Mouse (Mus musculus) neural tube, embryonic 12.5 days (tissue): Measurements from ENCODE around the gene Fgfr2. TPM values are rescaled to one million over a fixed set of nuclear protein-coding genes. Genes with fewer than 3 reads are reported as not detected.

ENCODE experiments used
- ATAC-seq: fragments of 200-750 bp; cut with Nextera tagmentation; 2 replicates; pipeline ENCODE4 v1.8.0; 2017; ENCODE audit warnings: low read depth, mild to moderate bottlenecking, moderate TSS enrichment, moderate library complexity; ENCODE audit not compliant: low FRiP score
- H3K27ac ChIP-seq: fragments of 300-500 bp; sonication (generic); 2 replicates; pipeline ENCODE4 v1.5.1; 2016
- H3K27me3 ChIP-seq: fragments of 300-500 bp; sonication (generic); replicated peaks from 2 replicates; pipeline ENCODE4 v1.6.1; 2016; ENCODE audit warnings: mild to moderate bottlenecking
- H3K36me3 ChIP-seq: fragments of 300-500 bp; sonication (generic); 2 replicates; pipeline ENCODE4 v1.6.1; 2016; ENCODE audit warnings: mild to moderate bottlenecking
- H3K4me1 ChIP-seq: fragments of 300-500 bp; sonication (generic); 2 replicates; pipeline ENCODE4 v1.6.1; 2016
- H3K4me2 ChIP-seq: fragments of 300-500 bp; sonication (generic); replicated peaks from 2 replicates; pipeline ENCODE4 v1.6.1; 2016; ENCODE audit warnings: mild to moderate bottlenecking
- H3K4me3 ChIP-seq: fragments of 300-500 bp; sonication (generic); 2 replicates; pipeline ENCODE4 v1.5.1; 2016
- H3K9ac ChIP-seq: fragments of 300-500 bp; sonication (generic); 2 replicates; pipeline ENCODE4 v1.6.1; 2016; ENCODE audit warnings: mild to moderate bottlenecking
- H3K9me3 ChIP-seq: fragments of 300-500 bp; sonication (generic); 2 replicates; pipeline ENCODE4 v1.6.1; 2016; ENCODE audit warnings: mild to moderate bottlenecking
- WGBS: fragments of 180-500 bp; shearing (Covaris S2); methylation state at CpG from one replicate; pipeline ENCODE4 v1.1.7; 2016; 5-methylcytosine and 5-hydroxymethylcytosine counted together
- polyA plus RNA-seq: library from polyadenylated mRNA; unstranded; fragments of >200 nt; fragmentation: Nextera tagmentation; extraction: Ambion mirVana; gene quantifications from 2 replicates; pipeline ENCODE4 v1.2.1, GENCODE M21; 2016

Fgfr2 gene
- polyA plus RNA-seq, 1 experiment from 2014 or later = 65.0 TPM

DNA sequence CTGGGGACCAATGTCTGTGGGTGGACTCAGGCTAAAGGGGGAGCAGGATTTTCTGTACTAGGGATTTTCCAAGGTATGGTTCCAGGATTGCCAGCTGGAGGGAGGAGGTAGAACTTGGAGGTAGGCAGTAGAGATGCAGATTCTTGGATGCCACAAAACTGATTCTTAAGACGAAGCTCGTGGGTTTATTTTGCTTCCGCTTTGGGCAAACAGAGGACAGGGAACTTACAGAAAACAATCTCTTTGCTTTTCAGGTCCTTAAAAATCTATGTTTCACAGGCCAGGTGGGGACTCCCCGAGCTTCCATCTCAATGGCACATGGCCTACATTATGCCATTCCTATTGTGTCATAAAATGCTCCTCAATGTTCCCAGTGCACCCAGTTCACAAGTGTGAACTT lies 358.8 kb downstream of the Fgfr2 start:
- Histone ChIP-seq H3K4me3 (no peak overlapping the region), H3K27me3 (no peaks in the 10 kb centered on the region), H3K4me1 (peaks cover 21% of the 10 kb centered on the region), H3K9me3 (no peaks in the 10 kb centered on the region), H3K36me3 (peaks cover 13% of the 10 kb centered on the region), H3K27ac (no peak overlapping the region), H3K4me2 (no peak overlapping the region), H3K9ac (no peak overlapping the region)
- WGBS = 95% methylated on average over 4 of the region's 4 CpGs
- no peak for ATAC-seq

- Histone ChIP-seq H3K4me3 (no peak overlapping the region), H3K27ac (no peak overlapping the region), H3K9me3 (no peaks in the 10 kb centered on the region), H3K4me2 (no peak overlapping the region), H3K4me1 (peaks cover 19% of the 10 kb centered on the region), H3K27me3 (no peaks in the 10 kb centered on the region), H3K9ac (no peak overlapping the region), H3K36me3 (peaks cover 15% of the 10 kb centered on the region)
- no peak for ATAC-seq
- WGBS = 90% methylated on average over 5 of the region's 5 CpGs
These were observed 359.2 kb downstream of the Fgfr2 start for GRCm38 (mm10) chr7:132763911-132764310.

GRCm38 (mm10) chr7:132763351-132763750 lies 359.8 kb downstream of the Fgfr2 start:
- Histone ChIP-seq H3K27ac (no peak overlapping the region), H3K4me3 (no peak overlapping the region), H3K36me3 (peaks cover 17% of the 10 kb centered on the region), H3K4me1 (peaks cover 19% of the 10 kb centered on the region), H3K9ac (no peak overlapping the region), H3K4me2 (no peak overlapping the region), H3K9me3 (no peaks in the 10 kb centered on the region), H3K27me3 (no peaks in the 10 kb centered on the region)
- no peak for ATAC-seq
- 97% methylated on average over 6 of the region's 6 CpGs for WGBS

DNA sequence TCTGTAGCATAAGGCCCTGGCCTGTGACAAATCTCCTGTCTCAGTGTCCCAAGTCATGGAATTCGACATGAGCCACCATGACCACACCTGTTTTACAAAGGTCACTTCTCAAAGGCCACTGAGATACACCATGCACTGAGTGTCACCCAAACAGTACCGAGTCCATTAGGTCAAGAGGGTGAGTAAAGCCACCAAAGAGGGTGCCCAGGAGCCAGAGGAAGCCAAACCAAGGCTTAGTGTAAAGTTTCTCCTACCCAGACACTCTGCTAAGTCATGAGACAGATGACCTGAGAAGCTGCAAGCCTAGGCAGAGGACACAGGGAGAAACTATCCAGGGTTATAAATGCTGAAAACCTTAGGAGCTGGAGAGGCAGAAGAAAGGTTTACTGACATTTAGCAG lies 361.7 kb downstream of the Fgfr2 start:
- Histone ChIP-seq H3K4me2 (no peak overlapping the region), H3K27me3 (no peaks in the 10 kb centered on the region), H3K9ac (no peak overlapping the region), H3K4me1 (peaks cover 2% of the 10 kb centered on the region; the same call in 1 of the 2 replicates), H3K36me3 (peaks cover 32% of the 10 kb centered on the region), H3K4me3 (no peak overlapping the region), H3K27ac (no peak overlapping the region), H3K9me3 (no peaks in the 10 kb centered on the region)
- ATAC-seq = no peak
- 94% methylated on average over 2 of the region's 2 CpGs for WGBS

DNA sequence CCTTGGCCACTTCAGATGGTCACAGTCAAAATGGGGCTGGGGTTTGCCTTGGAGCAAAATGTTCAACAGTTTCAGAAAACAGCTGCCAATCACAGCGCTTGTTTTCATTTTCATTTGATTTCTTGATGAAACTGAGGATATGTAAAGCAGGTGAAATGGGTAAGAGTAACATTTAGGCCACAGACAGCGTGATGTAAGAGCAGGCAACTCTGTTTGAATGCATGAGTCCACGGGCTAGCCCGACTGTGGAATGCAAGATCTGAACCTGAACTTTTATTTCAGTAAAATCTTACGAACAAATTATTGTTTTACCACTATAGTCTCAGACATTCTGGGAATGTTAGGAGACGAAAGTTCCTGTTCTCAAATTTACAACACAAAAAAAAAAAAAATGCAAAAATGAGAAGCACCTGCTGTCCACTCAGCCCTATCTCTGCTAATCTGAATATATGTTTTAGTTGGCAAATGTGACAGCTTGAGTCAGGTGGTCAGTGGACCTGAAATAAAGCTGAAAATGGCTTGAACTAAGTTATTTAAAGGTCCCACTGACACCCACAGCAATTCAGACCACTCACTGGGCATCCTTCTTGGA lies 362.5 kb downstream of the Fgfr2 start:
- Histone ChIP-seq H3K9ac (no peak overlapping the region), H3K4me3 (no peak overlapping the region), H3K36me3 (peaks cover 32% of the 10 kb centered on the region), H3K4me1 (no peaks in the 10 kb centered on the region), H3K27me3 (no peaks in the 10 kb centered on the region), H3K9me3 (no peaks in the 10 kb centered on the region), H3K4me2 (no peak overlapping the region), H3K27ac (no peak overlapping the region)
- no peak for ATAC-seq
- WGBS = 91% methylated on average over 6 of the region's 6 CpGs

GRCm38 (mm10) chr7:132759926-132760325 lies 363.2 kb downstream of the Fgfr2 start:
- Histone ChIP-seq H3K4me1 (no peaks in the 10 kb centered on the region), H3K9ac (no peak overlapping the region), H3K4me2 (no peak overlapping the region), H3K27ac (no peak overlapping the region), H3K36me3 (peaks cover 32% of the 10 kb centered on the region), H3K27me3 (no peaks in the 10 kb centered on the region), H3K9me3 (no peaks in the 10 kb centered on the region), H3K4me3 (no peak overlapping the region)
- no peak for ATAC-seq
- WGBS = 83% methylated on average over 6 of the region's 6 CpGs

- WGBS = 94% methylated on average over 22 of the region's 22 CpGs
- H3K27me3 ChIP-seq = no peaks in the 10 kb centered on the region
- H3K9me3 ChIP-seq = no peaks in the 10 kb centered on the region
- H3K4me3 ChIP-seq = no peak overlapping the region
- no peak for ATAC-seq
- H3K27ac ChIP-seq = no peak overlapping the region
- no peak overlapping the region for H3K4me2 ChIP-seq
- no peak overlapping the region for H3K9ac ChIP-seq
- peaks cover 4% of the 10 kb centered on the region for H3K4me1 ChIP-seq
- H3K36me3 ChIP-seq = peaks cover 32% of the 10 kb centered on the region
These were observed 363.7 kb downstream of the Fgfr2 start for GRCm38 (mm10) chr7:132759405-132759891.

GRCm38 (mm10) chr7:132758875-132759274 lies 364.3 kb downstream of the Fgfr2 start:
- Histone ChIP-seq H3K27ac (no peak overlapping the region), H3K4me2 (no peak overlapping the region), H3K4me1 (peaks cover 10% of the 10 kb centered on the region), H3K27me3 (no peaks in the 10 kb centered on the region), H3K36me3 (peaks cover 30% of the 10 kb centered on the region), H3K4me3 (no peak overlapping the region), H3K9me3 (no peaks in the 10 kb centered on the region), H3K9ac (no peak overlapping the region)
- no peak for ATAC-seq
- 83% methylated on average over 5 of the region's 5 CpGs for WGBS

DNA sequence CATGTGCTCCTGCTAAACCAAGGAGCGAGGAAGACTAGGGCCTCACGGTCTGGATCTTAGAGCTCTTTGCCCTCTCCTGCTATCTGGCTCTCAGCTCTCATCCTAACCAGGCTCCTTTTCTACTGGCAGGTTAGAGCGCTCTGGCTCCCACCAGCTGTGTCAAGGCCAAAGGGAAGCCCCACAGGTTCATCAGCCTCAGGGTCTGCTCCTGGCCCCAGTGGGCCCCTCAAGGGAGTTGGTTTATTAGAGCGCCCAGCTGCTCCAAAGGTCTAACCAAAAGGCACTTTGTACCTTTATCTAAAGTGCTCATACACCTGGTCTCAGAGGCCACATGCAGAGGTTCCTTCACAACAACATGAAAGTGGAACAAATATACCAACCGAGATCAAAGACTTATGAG lies 366.8 kb downstream of the Fgfr2 start:
- Histone ChIP-seq H3K4me1 (peaks cover 15% of the 10 kb centered on the region), H3K9me3 (no peaks in the 10 kb centered on the region), H3K4me3 (no peak overlapping the region), H3K36me3 (peaks cover 30% of the 10 kb centered on the region), H3K4me2 (no peak overlapping the region), H3K27ac (no peak overlapping the region), H3K27me3 (no peaks in the 10 kb centered on the region), H3K9ac (no peak overlapping the region)
- whole genome bisulfite sequencing = 96% methylated on average over 5 of the region's 5 CpGs
- no peak for ATAC-seq

GRCm38 (mm10) chr7:132754389-132754750 lies 368.8 kb downstream of the Fgfr2 start:
- Histone ChIP-seq H3K27ac (no peak overlapping the region), H3K36me3 (peaks cover 25% of the 10 kb centered on the region), H3K4me3 (no peak overlapping the region), H3K9ac (no peak overlapping the region), H3K27me3 (no peaks in the 10 kb centered on the region), H3K4me1 (peaks cover 15% of the 10 kb centered on the region), H3K9me3 (no peaks in the 10 kb centered on the region), H3K4me2 (no peak overlapping the region)
- ATAC-seq = no peak
- WGBS = 67% methylated on average over 3 of the region's 3 CpGs

DNA sequence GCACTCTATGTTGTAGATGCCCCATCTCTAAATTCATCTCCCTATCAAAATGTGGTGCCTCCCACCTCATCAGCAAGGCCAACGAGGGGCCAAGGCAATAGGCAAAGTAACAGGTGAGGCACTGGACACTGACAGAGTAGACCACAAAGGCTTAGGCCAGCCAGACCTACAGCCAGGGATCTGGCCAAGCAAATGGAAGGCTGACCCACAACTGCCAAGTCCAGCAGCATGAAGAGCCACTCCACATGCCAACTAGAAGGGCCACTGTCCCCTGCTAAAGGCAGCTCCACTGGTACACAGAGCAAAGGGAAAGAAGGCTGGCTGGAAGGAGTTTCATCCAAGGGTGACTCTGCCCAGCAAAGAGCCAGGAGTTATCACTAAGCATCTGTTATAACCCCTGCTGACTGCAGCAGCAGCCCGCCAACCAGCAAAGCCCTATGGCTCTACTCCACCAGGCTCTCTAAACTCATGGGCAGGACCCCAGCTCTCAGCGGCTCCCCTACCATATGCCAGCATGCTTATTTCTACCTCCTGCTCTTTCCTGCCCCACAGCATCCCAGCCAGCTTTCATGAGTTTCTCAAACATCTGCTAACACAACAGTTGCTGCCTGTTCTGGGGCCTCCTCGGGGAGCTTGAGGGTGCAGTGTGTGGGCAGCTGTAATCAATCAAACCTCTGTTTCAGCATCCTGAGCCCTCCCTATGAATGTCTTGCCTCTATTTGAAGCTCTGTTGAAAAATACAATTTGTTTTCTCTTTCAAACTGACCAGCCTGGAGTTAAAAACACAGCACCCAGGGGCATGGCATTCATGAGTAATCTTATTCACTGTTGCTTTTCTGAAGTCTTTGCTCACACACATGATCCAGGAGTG lies 369.4 kb downstream of the Fgfr2 start:
- ATAC-seq = no peak
- no peak overlapping the region for H3K27ac ChIP-seq

DNA sequence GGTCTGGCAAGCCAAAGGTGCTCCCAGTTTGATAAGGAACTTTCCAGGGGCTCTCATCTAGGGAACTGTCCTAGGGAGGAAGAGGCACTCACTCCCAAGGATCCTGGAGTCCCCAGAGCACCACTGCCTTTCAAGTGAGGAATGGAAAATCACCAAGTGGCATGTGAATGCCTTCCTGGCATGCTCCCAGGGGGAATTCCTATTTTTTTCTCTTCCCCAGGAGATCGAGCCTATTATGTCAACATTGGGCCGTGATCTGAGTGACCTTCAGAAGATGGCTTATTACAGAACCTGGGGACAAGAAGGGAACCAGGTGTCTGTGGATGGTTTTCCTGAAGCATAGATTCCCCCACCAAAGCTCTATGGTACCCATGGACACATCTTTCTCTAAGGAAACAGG lies 371.4 kb downstream of the Fgfr2 start:
- ATAC-seq = no peak
- H3K4me2 ChIP-seq = no peak overlapping the region
- no peaks in the 10 kb centered on the region for H3K9me3 ChIP-seq
- WGBS = 80% methylated on average over 2 of the region's 2 CpGs
- no peak overlapping the region for H3K27ac ChIP-seq
- H3K36me3 ChIP-seq = peaks cover 7% of the 10 kb centered on the region
- peaks cover 15% of the 10 kb centered on the region for H3K4me1 ChIP-seq
- no peak overlapping the region for H3K9ac ChIP-seq
- H3K4me3 ChIP-seq = no peak overlapping the region
- no peaks in the 10 kb centered on the region for H3K27me3 ChIP-seq

More for the DNA sequence above, 369.4 kb downstream of the Fgfr2 start:
- H3K4me1 ChIP-seq = peaks cover 15% of the 10 kb centered on the region
- WGBS = 60% methylated on average over 4 of the region's 4 CpGs
- no peaks in the 10 kb centered on the region for H3K27me3 ChIP-seq
- H3K4me3 ChIP-seq = no peak overlapping the region
- no peaks in the 10 kb centered on the region for H3K9me3 ChIP-seq
- H3K9ac ChIP-seq = no peak overlapping the region
- peaks cover 22% of the 10 kb centered on the region for H3K36me3 ChIP-seq
- no peak overlapping the region for H3K4me2 ChIP-seq
